Mouse (Mus musculus): ENCODE results near the gene Ogfrl1. TPM values are rescaled to one million over a fixed set of nuclear protein-coding genes. Genes with fewer than 3 reads are reported as not detected.
"Not testable (repeated sequence)": the region's sequence is repeated elsewhere in the genome, so short reads cannot be mapped to it uniquely, and the experiment has no call there.

The Ogfrl1 gene
- 8.9 and 9.4 TPM in 2 replicates for polyA plus RNA-seq (2015; fragmentation: Nextera tagmentation; extraction: Ambion mirVana)

- Histone ChIP-seq H3K27ac (no peak within 1 kb of the TSS), H3K9ac (no peak within 1 kb of the TSS), H3K4me3 (no peak within 1 kb of the TSS), H3K4me2 (replicated peaks) (no peak within 1 kb of the TSS), H3K36me3 (no peaks in the 10 kb centered on the region), H3K4me1 (no peaks in the 10 kb centered on the region), H3K27me3 (no peaks in the 10 kb centered on the region), H3K9me3 (no peaks in the 10 kb centered on the region)
- ATAC-seq (ENCODE audit: low FRiP score, low read depth): no peak
- WGBS: 78% methylated on average over 4 of the region's 4 CpGs
Measured at GRCm38 (mm10) chr1:23397623-23398022, at the start of gene Ogfrl1. Ogfrl1 (minus strand) TSS chr1:23397772.

- H3K4me3 ChIP-seq: no peak overlapping the region
- no peak overlapping the region for H3K9ac ChIP-seq
- H3K27ac ChIP-seq: no peak overlapping the region
- WGBS: 85% methylated on average over 5 of the region's 5 CpGs
- H3K27me3 ChIP-seq: no peaks in the 10 kb centered on the region
- ATAC-seq (ENCODE audit: low FRiP score, low read depth): no peak
- H3K36me3 ChIP-seq: no peaks in the 10 kb centered on the region
- no peaks in the 10 kb centered on the region for H3K4me1 ChIP-seq
- H3K9me3 ChIP-seq: no peaks in the 10 kb centered on the region
- H3K4me2 ChIP-seq (replicated peaks): no peak overlapping the region
Measured at GRCm38 (mm10) chr1:23445736-23446424, 48.3 kb upstream of the Ogfrl1 start.

GRCm38 (mm10) chr1:23433612-23434011 lies 36.0 kb upstream of the Ogfrl1 start:
- no peaks in the 10 kb centered on the region for H3K27me3 ChIP-seq
- no peaks in the 10 kb centered on the region for H3K9me3 ChIP-seq
- no peak overlapping the region for H3K27ac ChIP-seq
- 86% methylated on average over 3 of the region's 3 CpGs for WGBS
- no peaks in the 10 kb centered on the region for H3K36me3 ChIP-seq
- no peak overlapping the region for H3K4me2 ChIP-seq (replicated peaks)
- H3K9ac ChIP-seq: no peak overlapping the region
- H3K4me3 ChIP-seq: no peak overlapping the region
- ATAC-seq (ENCODE audit: low FRiP score, low read depth): no peak
- H3K4me1 ChIP-seq: no peaks in the 10 kb centered on the region

GRCm38 (mm10) chr1:23426447-23426846 lies 28.9 kb upstream of the Ogfrl1 start:
- Histone ChIP-seq H3K36me3 (no peaks in the 10 kb centered on the region), H3K4me2 (replicated peaks) (no peak overlapping the region), H3K27ac (no peak overlapping the region), H3K4me1 (no peaks in the 10 kb centered on the region), H3K27me3 (no peaks in the 10 kb centered on the region), H3K4me3 (no peak overlapping the region), H3K9ac (no peak overlapping the region), H3K9me3 (peaks cover 15% of the 10 kb centered on the region; the same call in 1 of the 2 replicates)
- ATAC-seq (ENCODE audit: low FRiP score, low read depth): no peak
- WGBS: 78% methylated on average over 2 of the region's 2 CpGs

- Histone ChIP-seq H3K9me3 (no peaks in the 10 kb centered on the region), H3K4me2 (replicated peaks) (no peak overlapping the region), H3K36me3 (no peaks in the 10 kb centered on the region), H3K27me3 (no peaks in the 10 kb centered on the region), H3K27ac (no peak overlapping the region), H3K4me1 (no peaks in the 10 kb centered on the region), H3K9ac (no peak overlapping the region), H3K4me3 (no peak overlapping the region)
- 88% methylated on average over 1 of the region's 1 CpGs for WGBS
- no peak for ATAC-seq (ENCODE audit: low FRiP score, low read depth)
Measured at GRCm38 (mm10) chr1:23418941-23419340, 21.4 kb upstream of the Ogfrl1 start.

- Histone ChIP-seq H3K9ac (no peak overlapping the region), H3K4me1 (no peaks in the 10 kb centered on the region), H3K9me3 (no peaks in the 10 kb centered on the region), H3K27me3 (no peaks in the 10 kb centered on the region), H3K36me3 (no peaks in the 10 kb centered on the region), H3K4me3 (no peak overlapping the region), H3K27ac (no peak overlapping the region), H3K4me2 (replicated peaks) (no peak overlapping the region)
- 51% methylated on average over 2 of the region's 2 CpGs for WGBS
- no peak for ATAC-seq (ENCODE audit: low FRiP score, low read depth)
Measured at GRCm38 (mm10) chr1:23418059-23418458, 20.5 kb upstream of the Ogfrl1 start.

- Histone ChIP-seq H3K36me3 (no peaks in the 10 kb centered on the region), H3K9me3 (no peaks in the 10 kb centered on the region), H3K4me2 (replicated peaks) (no peak overlapping the region), H3K27me3 (no peaks in the 10 kb centered on the region), H3K9ac (no peak overlapping the region), H3K4me3 (no peak overlapping the region), H3K27ac (no peak overlapping the region), H3K4me1 (no peaks in the 10 kb centered on the region)
- no peak for ATAC-seq (ENCODE audit: low FRiP score, low read depth)
- 89% methylated on average over 3 of the region's 3 CpGs for WGBS
Measured at GRCm38 (mm10) chr1:23417562-23417961, 20.0 kb upstream of the Ogfrl1 start.

GRCm38 (mm10) chr1:23411533-23411932 lies 14.0 kb upstream of the Ogfrl1 start:
- H3K4me1 ChIP-seq: no peaks in the 10 kb centered on the region
- H3K27me3 ChIP-seq: no peaks in the 10 kb centered on the region
- H3K4me2 ChIP-seq (replicated peaks): no peak overlapping the region
- WGBS: 83% methylated on average over 5 of the region's 5 CpGs
- no peaks in the 10 kb centered on the region for H3K9me3 ChIP-seq
- H3K9ac ChIP-seq: no peak overlapping the region
- H3K4me3 ChIP-seq: no peak overlapping the region
- H3K36me3 ChIP-seq: no peaks in the 10 kb centered on the region
- no peak for ATAC-seq (ENCODE audit: low FRiP score, low read depth)
- no peak overlapping the region for H3K27ac ChIP-seq

GRCm38 (mm10) chr1:23409960-23410359 lies 12.4 kb upstream of the Ogfrl1 start:
- ATAC-seq (ENCODE audit: low FRiP score, low read depth): no peak
- 86% methylated on average over 2 of the region's 2 CpGs for WGBS
- H3K9me3 ChIP-seq: no peaks in the 10 kb centered on the region
- H3K9ac ChIP-seq: no peak overlapping the region
- no peak overlapping the region for H3K4me3 ChIP-seq
- H3K4me1 ChIP-seq: no peaks in the 10 kb centered on the region
- H3K27me3 ChIP-seq: no peaks in the 10 kb centered on the region
- H3K27ac ChIP-seq: no peak overlapping the region
- H3K36me3 ChIP-seq: no peaks in the 10 kb centered on the region
- H3K4me2 ChIP-seq (replicated peaks): no peak overlapping the region

GRCm38 (mm10) chr1:23402401-23402800 lies 4.8 kb upstream of the Ogfrl1 start:
- H3K9me3 ChIP-seq: no peaks in the 10 kb centered on the region
- WGBS: 93% methylated on average over 3 of the region's 3 CpGs
- no peak for ATAC-seq (ENCODE audit: low FRiP score, low read depth)
- H3K27ac ChIP-seq: no peak overlapping the region
- H3K4me3 ChIP-seq: no peak overlapping the region
- no peaks in the 10 kb centered on the region for H3K36me3 ChIP-seq
- no peaks in the 10 kb centered on the region for H3K4me1 ChIP-seq
- H3K4me2 ChIP-seq (replicated peaks): no peak overlapping the region
- no peak overlapping the region for H3K9ac ChIP-seq
- H3K27me3 ChIP-seq: no peaks in the 10 kb centered on the region

GRCm38 (mm10) chr1:23399552-23399951 lies 2.0 kb upstream of the Ogfrl1 start:
- Histone ChIP-seq H3K9me3 (no peaks in the 10 kb centered on the region), H3K4me2 (replicated peaks) (no peak overlapping the region), H3K4me1 (no peaks in the 10 kb centered on the region), H3K27me3 (no peaks in the 10 kb centered on the region), H3K4me3 (no peak overlapping the region), H3K9ac (no peak overlapping the region), H3K27ac (no peak overlapping the region), H3K36me3 (no peaks in the 10 kb centered on the region)
- WGBS: 54% methylated on average over 1 of the region's 1 CpGs
- ATAC-seq (ENCODE audit: low FRiP score, low read depth): no peak

- not testable (repeated sequence) for H3K9ac ChIP-seq; ATAC-seq (ENCODE audit: low FRiP score, low read depth); H3K27ac ChIP-seq; H3K27me3 ChIP-seq; H3K4me1 ChIP-seq; H3K36me3 ChIP-seq; H3K4me3 ChIP-seq; H3K4me2 ChIP-seq (replicated peaks); H3K9me3 ChIP-seq
- 63% methylated on average over 2 of the region's 2 CpGs for WGBS
Measured at GRCm38 (mm10) chr1:23394356-23394755, 3.2 kb downstream of the Ogfrl1 start.

- ATAC-seq (ENCODE audit: low FRiP score, low read depth): no peak
- Histone ChIP-seq H3K27me3 (no peaks in the 10 kb centered on the region), H3K36me3 (no peaks in the 10 kb centered on the region), H3K4me1 (no peaks in the 10 kb centered on the region), H3K4me2 (replicated peaks) (no peak overlapping the region), H3K4me3 (no peak overlapping the region), H3K9me3 (no peaks in the 10 kb centered on the region), H3K9ac (no peak overlapping the region), H3K27ac (no peak overlapping the region)
- WGBS: 83% methylated on average over 7 of the region's 7 CpGs
Measured at GRCm38 (mm10) chr1:23391744-23392143, 5.8 kb downstream of the Ogfrl1 start.
